Mouse (Mus musculus) cerebellum, postnatal 10 days (tissue): ENCODE data around the gene Rxfp1.
"Not testable (repeated sequence)": the region's sequence is repeated elsewhere in the genome, so short reads cannot be mapped to it uniquely, and the experiment has no call there.

Source experiments
- DNase-seq, 2 experiments: peaks; one replicate each; pipeline ENCODE4 v3.0.0; 2021; ENCODE audit warnings: mixed read lengths in 2 of 2

Rxfp1 gene

DNA sequence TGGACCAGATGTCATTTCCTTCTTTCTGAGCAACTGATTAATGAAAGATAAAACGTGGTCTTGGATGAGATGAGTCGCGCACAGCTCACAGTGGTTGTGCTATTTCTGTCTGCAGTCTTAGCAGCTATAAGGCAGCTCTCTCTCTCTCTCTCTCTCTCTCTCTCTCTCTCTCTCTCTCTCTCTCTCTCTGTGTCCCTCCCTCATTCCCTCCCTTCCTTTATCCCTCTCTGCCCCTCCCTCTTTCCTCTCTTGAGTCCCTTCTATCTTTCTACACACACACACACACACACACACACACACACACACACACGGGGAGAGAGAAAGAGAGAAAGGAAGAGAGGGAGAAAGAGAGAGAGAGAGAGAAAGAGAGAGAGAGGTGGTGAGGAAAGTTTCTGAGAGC is at the start of gene Rxfp1:
Rxfp1 (minus strand) TSS at position 101 of the 400 bp plus-strand sequence.
- DNase-seq = no peak

DNA sequence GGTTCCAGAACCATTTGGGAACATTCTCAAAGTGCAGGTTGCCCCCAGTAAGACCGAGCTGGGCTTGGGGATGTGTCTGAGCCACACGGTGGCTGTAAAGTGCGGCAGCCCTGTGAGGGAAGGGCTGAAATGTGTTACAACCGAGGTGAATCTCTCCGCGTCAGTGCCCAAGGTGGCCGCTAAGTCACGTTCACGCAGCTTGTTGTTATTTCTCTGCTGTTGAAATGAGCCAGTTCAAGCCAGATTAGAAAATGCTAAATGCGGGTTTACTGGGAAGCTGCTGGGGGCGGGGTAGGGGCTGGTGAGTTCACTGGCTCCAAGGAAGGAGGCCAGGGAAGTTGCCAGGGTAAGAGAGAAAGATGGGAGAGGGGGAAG is 46.7 kb upstream of the Rxfp1 start:
- peak in 1 of 2 experiments; percentile 3 for DNase-seq

DNA sequence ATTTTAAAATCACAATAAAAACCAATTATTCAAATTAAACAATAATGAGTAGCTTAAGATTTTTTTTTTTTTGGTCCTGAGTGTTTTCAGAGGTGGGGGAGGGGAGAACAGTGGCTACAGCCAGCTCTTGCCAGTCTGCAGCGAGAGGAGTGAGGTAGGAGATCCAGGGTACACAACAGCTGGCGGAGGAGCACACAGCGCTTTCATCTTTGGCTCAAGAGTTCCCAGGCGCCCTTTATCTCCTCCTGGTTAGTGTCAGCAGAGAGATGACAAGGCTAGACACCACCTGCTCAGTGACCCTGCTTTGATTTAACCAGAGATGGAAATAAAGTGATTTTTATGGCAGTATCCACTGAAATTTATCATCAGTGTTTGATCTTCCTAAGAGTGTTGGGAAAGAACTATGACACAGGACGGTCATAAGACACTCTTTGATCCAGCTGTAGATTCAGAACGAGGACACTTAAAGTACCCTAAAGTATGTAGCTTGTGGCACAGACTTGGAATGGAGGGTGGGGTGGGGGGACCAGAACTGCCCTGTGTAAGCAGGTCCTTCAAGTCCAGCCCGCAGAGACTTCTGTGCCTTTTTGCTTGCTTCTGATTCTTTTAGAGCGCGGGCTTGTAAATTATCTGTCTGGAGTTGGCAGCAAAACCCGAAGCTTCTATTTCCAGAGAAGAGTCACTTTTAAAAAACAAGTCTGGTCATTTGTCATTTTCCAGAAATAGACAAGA is 46.1 kb upstream of the Rxfp1 start:
- no peak for DNase-seq

DNA sequence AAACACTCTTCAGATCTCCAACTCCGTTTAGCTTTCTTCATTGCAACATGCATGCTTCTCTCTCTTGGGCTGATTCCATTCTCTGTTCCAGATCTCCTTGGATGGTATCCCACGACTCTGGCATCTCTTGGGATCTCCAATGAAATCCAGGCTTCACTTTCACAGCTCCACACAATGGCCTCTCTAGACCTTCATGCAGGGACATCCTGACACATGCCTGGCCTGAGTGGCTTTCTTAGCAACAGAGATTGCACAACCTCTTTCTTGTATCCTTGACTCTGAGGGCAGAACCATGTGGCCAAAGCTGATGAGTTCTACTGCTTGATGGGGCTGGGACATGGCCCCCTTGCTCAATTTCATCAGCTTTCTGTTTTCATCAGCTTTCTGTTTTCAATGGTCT is 35.0 kb upstream of the Rxfp1 start:
- DNase-seq = no peak

DNA sequence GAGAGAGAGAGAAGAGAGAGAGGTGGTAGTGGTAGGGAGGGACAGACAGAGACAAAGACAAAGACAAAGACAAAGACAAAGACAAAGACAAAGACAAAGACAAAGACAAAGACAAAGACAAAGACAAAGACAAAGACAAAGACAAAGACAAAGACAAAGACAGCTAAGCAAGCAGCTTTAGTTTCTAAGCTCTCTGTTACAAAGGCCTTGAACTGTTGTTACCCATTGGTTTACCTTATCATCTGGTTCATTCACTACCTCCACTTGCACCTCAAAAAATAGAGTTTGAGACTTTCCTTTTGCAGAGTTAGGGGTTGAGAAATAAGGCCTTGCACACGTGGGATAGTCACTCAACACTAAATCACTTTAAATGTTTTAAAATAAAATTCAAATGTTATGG is 16.1 kb upstream of the Rxfp1 start:
- DNase-seq = no peak

DNA sequence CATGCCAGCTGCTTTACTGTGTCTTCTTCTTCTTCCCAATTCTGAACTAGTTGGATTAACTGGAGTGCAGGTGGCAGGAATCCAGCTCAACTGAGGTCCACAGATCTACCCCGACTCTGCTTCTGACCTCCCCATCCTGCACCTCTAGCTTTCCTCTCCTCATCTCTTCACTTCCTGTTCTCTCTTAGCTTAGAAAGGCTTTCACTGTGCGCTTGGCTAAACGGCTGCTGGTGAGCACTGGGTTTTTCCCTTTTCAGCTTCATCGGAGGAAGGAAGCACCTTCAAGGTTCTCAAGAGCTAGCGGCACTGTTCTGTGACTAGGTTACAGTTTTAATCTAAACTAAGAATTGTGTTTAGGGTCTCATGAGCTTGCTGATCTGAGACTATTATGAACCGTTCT is 8.9 kb upstream of the Rxfp1 start:
- no peak for DNase-seq

DNA sequence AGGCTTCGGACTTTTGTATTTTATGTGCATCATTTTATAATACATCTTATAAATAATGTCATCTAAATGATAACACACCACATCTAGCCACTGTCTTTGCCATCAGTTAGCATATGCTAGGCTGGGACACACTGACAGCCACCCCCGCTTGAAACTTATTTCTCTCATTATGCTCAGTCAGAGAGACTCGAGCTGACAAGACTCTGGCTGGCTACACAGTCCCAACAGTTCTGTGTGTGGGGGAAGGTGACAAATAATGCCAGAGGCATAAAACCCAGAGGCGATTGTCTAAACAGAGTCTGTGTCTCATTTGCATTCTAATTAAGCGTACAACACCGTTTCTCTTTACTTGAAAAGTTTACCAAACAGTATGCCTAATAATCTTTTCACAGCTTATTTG is 7.4 kb upstream of the Rxfp1 start:
- DNase-seq = no peak

DNA sequence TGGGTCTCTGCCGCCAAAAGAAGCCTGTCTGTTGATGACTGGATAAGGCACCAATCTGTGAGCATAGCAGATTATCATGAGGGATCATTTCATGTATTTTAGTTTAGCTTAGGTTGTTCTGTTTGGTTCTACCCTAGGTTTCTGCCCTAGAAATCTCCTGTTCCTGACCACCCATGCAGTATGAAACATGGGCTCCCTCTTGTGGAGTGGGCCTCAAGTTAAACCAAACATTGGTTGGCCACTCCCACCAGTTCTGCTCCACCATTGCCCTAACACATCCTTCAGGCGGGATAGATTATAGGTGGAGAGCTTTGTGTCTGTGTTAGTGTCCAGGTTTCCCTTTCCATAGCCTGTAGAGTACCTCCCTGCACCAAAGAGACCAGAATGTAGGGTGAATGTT is 6.7 kb upstream of the Rxfp1 start:
- DNase-seq = no peak

DNA sequence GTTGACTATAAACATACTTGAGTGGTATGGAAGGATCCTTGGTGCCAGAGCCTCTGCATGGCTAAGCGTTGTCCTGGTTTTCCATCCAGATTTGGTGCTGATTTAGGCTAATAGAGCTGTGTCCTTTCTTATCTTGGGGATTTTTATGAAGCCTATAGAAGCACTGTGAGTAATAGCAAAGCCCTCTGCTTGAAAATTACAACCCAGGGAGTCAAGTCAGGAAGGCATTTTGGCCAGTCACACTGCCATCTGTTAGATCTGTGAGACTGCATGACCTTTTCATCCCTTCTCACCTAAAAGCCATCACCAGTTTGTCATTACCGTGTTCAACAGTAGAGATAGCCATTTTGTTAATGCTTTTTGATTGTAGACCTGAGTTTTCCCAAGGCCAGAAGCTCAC is 2.7 kb upstream of the Rxfp1 start:
- peak; percentile 19 to 23 for DNase-seq

DNA sequence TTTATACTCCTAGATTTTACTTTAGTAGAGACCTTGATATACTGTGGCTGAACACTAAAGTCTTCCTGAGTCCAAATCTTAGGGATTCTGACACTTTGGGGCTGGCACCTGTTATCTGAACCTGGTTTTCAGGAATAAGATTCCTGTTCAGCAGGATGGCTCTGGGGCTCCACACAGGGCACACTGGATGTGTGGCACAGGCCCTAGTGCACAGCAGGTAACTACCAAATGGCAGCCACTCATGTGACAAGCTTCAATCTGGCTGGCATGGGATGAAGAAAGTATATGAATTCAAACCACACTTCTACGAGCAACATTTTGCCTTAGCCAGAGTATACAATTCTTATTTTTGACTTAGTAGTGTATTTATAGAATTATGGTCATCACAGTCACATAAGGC is 771 bp upstream of the Rxfp1 start:
- DNase-seq = peak; percentile 59 to 73

DNA sequence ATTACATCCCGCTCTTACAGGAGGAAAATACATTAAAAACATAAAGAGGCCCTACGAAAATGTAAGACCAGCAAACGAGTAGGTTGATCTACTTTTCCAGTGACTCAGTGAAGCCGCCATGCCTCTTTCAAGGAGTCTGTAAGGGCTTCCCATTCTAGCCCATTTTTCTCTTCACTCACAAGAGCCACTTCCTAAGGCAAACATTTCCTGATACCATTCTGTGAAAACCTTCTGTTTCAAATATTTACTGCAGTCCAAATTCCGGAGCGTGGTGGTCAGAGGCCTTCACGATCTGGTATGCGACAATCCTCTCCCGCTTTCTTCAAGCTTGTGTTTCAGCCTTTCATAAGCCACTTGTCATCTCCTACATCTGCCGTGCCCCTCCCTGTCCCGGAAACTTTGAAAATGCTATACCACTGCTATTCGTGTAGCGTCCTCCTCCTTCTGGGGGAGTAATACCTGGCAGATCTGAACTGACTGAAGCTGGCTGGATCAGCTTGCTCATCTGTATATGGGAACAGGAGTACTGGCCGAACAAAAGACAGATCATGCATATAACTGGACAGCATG is 11.1 kb downstream of the Rxfp1 start:
- no peak for DNase-seq

DNA sequence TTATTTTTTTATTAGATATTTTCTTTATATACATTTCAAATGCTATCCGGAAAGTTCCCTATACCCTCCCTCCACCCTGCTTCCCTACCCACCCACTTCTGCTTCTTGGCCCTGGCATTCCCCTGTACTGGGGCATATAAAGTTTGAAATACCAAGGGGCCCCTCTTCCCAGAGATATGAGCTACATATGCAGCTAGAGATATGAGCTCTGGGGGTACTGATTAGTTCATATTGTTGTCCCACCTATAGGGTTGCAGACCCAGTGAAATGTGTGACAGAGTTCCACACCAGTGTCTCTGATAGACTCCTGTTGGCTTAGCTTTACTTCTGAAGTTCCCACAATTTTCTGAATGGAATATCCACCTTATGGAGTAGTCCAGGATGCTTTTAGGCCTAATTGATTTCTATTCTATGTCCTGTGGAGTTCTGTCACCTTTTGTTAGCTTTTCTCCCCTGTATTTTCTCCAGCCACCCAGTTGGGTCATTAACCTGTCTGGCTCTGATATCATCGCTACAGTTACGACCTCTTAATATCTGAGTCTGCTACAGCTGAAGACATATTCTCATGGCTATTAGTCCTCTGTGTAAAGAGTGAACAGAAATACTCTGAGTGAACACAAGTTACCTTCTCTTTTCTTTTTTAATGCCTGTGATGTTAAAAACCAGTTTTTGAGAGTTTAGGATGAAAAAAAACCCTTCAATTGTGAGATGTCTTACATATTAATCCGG is 16.8 kb downstream of the Rxfp1 start:
- no peak for DNase-seq

DNA sequence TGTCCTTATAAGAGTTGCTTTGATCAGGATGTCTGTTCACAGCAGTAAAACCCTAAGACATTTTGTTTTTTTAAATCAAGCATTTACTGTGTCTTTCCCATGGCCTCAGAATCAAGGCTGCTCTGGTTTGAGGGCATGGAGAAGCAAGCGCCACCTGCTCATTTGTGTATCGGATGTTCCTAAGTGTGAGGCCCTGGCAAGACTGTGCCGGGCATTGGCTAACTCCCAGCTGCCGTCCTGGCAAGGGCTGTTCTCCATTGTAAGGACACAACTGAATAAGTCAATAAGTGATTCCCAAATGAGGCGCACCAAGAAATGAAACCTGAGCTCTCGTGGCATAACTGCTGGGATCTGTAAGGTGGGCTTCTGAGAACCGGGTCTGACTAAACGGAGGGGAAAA is 31.2 kb downstream of the Rxfp1 start:
- DNase-seq = peak; percentile 68 to 81

DNA sequence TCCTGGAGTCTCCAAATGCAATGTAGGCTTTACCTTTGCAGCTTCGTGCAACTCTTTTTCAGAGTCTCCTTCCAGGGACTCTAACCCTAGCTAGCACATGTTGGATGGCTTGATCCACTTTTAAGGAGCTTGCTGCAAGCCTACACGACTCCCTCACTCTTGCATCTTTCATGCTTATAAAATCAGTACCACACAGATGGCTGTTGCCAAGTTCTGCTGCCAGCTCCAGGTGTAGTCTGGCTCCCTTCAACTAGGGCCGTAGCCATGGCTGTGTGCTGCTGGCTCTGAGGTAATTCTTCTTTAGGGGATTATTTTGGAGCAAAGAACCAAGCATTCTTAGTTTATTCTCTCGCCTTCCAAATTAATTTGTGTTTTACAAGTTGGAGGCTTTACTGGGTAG is 34.5 kb downstream of the Rxfp1 start:
- peak; percentile 34 to 54 for DNase-seq

DNA sequence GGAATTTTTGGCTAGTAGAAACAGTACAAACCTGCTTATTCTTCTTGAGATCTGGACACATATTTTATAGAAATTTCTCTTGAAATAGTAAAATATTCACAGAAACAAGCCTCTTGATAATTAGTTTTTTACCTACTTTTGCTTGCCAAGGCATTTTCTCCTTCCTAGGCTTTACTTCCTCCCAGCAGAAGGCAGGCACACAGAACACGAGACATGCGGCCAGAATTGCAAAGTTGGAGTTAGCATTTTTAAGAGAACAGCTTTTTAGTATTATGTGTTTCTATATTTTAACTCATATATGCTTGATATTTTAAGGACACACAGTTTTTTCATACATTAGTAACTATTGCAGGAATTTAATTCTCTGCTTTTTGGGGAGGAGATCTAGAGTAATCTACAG is 45.7 kb downstream of the Rxfp1 start:
- no peak for DNase-seq

DNA sequence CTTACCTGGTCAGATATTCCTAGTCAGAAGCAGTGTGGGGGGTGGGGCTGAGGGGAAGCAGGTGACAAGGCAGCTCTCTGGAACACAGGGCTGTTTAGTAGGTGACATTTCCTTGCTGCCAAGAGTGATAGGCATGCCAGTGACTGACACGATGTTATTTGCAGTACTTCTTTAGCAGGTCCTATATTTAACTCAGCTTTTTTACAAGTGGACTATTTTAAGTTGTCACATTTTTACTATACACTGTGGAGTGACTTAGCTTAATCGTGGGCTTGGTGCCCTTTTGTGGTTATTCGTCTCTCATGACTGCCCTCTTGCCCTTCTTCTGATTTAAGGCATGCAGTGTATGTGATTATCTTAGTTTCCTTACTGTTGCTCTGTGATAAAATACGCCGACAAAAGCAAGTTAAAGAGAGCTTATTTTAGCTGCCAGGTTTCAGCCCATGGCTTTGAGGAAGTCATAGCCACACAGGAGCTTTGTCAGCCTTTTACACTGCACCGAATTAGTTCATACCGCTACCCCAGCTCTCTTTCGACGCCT is 47.5 kb downstream of the Rxfp1 start:
- no peak for DNase-seq

DNA sequence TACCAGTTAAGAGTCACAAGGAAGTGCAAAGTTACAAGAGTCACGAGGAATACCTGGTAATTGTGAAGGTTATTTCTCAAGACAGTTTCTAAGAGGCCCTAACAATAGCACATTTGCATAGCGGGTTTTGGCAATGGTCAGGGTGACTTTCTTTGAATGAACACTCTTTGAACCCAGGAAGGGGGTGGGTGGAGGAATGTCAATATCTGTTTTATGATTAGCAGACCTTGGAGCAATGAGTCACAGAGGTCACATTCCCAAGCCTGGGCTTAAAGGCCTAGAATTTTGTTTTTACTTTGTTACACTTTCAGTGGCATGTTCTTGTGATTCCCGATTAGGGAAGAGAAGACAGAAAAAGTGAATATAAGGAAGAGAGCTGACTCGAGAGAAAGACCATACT is 49.6 kb downstream of the Rxfp1 start:
- DNase-seq = not testable (repeated sequence)

DNA sequence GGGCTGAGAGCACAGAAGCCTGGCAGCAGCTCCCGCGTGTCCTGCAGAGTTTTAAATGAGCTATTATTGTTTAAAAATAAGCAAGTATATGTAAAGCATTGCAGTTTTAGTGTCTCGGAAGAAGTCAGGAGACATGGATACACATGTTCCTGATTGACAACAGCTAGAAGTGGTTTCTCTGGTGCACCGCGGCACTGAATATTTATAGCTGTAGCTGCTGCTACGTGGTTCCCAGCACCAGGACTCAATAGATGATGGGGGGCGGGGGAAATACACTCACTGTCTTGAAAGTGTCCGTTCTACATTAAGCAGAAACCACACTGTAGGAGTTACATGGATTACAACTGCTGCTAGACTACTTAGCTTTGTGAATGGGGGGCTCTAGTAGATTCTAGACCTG is 54.2 kb downstream of the Rxfp1 start:
- DNase-seq = no peak

DNA sequence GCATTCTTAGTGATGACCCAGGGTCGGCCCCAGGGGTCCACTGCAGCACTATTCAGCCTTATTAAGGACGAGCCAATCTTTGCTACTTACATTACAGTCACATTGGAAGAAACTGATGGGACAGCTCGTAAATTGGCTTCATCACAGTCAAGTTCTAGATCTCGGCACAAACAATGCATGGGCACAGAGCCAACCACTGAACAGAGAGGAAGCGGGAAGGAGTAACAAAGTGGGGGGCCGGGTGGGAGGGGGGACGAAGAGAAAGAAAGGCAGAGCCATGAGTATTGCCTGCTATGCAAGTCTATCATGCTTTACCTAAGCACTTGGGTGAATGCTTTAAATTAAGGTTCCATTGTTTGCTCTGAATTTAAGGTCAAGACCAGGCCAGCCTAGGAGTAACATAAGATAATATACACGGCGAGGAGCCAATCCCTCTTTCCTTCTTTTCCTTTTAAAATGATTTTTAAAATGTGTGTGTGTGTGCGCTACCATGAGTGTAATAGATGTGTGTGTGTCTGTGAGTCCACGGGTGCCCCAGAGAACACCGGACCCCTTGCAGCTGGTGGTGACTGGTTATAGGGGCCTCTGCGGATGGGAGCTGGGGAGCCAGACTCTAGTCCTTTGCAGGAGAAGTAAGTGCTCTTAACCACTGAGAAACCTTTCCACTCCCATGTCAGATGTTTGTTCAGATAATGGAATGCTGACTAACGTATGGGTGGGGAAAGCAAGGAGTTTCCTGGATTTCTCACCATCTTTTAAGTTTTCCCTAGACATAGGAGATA is 55.1 kb downstream of the Rxfp1 start:
- DNase-seq = peak in 1 of 2 experiments; percentile 12

DNA sequence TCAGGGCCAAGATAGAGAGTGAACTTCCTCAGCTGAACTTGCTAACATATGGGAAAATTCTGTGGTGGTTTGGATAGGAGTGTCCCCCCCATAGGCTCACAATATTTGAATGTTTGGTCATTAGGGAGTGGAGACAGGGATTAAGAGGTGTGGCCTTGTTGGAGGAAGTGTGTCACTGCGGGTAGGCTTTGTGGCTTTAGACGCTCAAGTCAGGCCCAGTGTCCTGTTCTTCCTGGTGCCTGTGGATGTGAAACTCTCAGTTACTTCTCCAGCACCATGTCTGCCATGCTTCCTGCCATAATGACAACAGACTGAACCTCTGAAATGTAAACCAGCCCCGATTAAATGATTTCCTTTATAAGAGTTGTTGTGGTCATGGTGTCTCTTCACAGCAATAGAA is 61.3 kb downstream of the Rxfp1 start:
- DNase-seq = no peak

DNA sequence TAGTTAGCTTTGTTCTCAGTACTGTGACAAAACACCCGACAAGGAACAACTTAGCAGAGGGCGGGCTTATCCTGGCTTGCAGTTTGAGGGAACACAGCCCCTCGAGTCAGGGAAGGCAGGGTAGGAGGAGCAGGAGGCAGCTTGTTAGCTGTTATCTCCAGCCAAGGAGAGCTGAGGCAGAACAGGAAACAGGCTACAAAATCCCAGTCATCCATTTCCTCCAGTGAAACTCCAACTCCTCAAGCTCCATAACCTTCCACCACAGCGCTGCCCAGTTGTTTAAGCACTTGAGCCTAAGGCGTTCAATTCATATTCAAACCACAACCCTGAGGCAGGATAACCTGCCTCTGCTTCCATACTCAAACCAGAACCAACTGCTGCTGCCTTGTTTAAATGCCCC is 63.0 kb downstream of the Rxfp1 start:
- DNase-seq = no peak

DNA sequence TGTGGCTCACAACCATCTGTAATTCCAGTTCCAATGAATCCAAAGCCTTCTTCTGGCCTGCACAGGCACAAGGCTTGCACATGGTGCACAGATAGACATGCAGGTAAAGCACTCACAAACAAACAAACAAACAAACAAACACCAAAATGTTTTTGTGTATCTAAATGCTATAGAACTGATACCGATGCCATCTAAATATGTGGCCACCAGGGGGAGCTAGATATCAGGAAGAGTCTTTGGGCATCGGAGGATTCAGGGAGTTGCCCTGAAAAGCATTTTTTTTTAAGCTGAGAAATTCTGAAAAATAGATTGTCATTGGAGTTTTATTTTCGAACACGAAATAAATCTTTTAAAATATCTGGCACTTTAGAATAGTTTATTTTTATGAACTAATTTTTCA is 64.6 kb downstream of the Rxfp1 start:
- peak; percentile 89 to 95 for DNase-seq

DNA sequence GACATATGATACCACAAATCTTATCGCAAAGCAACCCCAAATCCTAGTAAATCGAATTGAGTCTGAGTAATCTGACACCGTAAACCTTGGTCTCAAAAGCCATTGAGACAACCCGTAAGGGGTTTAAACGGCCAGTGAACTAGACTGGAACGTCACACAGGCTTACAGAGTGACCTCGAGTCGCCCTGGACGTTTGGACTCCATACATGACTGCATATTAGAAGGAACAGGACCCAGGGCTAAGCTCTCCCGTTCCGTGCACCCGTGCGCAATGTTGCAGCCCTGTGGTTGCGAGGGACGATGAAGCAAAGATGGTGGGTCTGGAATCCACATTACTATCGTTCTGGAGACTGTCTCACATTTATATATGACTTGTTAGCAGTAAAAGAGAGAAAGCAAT is 65.5 kb downstream of the Rxfp1 start:
- no peak for DNase-seq
